Mouse (Mus musculus) heart, adult 2 months (tissue): ENCODE data around the gene Grid2.

ENCODE experiments used
- CTCF ChIP-seq: fragments of 200-600 bp; IDR thresholded peaks from 2 replicates; pipeline ENCODE4 v1.8.1; 2022; ENCODE audit warnings: antibody characterized with exemption, mild to moderate bottlenecking, moderate library complexity
- EP300 ChIP-seq: fragments of 200-500 bp; IDR thresholded peaks from 2 replicates; pipeline ENCODE4 v1.6.1; 2011; ENCODE audit warnings: low read depth, low read length, control low read depth; ENCODE audit not compliant: insufficient read depth
- POLR2A ChIP-seq: fragments of 200-500 bp; IDR thresholded peaks from 2 replicates; pipeline ENCODE4 v1.6.1; 2011; ENCODE audit warnings: mild to moderate bottlenecking, low read depth, low read length, control low read depth; ENCODE audit not compliant: insufficient read depth

- TF ChIP-seq CTCF, result no peak
- TF ChIP-seq POLR2A, result no peak
- TF ChIP-seq EP300, result no peak
These were observed 792.3 kb downstream of the Grid2 start for GRCm38 (mm10) chr6:64047950-64048349.
